Mouse (Mus musculus): ENCODE measurements around the gene Ihh.

The Ihh gene

GRCm38 (mm10) chr1:74951556-74952210 lies at the start of gene Ihh:
Gene Ihh (minus strand): TSS chr1:74951672.
- DNase-seq (ENCODE audit: low read depth, low spot score) = no peak

GRCm38 (mm10) chr1:75001183-75001582 lies 49.7 kb upstream of the Ihh start:
- no peak for DNase-seq (ENCODE audit: low read depth, low spot score)

DNA sequence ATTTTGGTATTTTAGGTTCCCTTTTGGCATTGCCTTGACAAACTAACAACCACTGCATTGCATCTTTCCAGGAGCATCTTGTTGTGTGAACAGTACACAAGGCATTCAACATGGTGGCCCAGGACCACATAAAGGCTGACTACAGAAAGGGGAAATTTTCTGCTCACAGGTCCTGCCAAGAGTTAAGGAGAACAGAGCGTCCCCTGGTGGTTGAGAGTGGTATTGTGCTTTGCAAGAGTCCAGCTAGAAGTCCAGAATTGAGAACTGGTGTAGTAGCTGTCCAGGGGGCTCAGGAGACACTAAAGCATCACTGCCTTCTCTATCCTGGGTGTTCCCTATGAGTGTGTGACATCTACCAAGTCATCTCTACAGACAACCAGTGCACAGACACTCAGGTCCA lies 49.0 kb upstream of the Ihh start:
- DNase-seq (ENCODE audit: low read depth, low spot score) = no peak

DNA sequence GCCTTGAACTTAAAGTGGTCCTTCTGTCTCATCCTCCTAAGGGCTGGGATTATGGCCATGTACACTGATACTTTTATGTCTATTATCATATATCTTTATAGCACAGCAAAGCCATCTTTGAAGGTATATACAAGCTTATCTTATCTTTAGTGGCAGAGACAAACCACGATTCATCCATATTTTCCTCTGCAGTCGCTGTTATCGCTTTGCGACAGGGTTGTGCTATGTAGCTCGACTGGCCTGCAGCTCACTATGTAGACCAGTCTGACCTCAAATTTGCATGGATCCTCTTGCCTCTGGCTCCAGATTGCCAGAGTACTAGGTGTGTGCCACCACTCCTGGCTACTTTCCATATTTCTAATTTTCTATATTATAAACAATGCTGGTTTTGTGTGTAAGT lies 47.7 kb upstream of the Ihh start:
- no peak for DNase-seq (ENCODE audit: low read depth, low spot score)

DNA sequence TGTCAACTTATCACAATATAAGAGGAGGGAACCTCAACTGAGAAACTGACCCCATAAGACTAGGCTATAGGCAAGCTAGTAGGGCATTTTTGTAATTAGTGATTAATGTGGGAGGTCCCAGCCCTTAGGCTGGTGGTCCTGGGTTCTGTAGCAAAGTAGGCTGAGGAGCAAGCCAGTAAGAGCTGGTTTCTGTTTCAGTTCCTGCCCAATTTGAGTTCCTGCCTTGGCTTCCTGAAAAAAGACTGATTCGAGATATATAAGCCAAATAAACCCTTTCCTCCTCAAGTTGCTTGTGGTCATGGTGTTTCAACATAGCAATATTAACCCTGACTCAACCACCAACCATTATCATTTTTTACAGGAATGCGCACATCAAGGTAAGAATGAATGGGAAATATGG lies 45.8 kb upstream of the Ihh start:
- DNase-seq (ENCODE audit: low read depth, low spot score) = no peak

DNA sequence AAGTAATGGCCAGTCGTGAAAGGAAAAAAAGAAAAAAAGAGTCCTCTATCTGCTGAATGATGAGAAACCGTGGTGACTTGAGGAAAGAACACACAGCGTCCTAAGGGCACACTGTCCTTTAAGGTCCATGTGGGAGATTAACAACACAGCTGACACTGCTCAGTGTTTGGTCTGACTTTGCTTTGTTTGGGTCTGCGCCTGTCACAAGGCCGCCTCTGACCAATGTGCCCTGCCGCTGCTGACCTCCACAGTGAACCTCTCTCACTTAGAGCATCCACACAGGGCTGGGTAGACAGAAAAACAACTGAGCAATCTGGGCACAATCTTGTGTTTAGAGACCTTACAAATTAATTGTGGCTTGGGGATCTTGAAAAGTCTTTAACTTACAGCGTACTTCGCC lies 25.5 kb upstream of the Ihh start:
- no peak for DNase-seq (ENCODE audit: low read depth, low spot score)

GRCm38 (mm10) chr1:74975936-74976335 lies 24.5 kb upstream of the Ihh start:
- DNase-seq (ENCODE audit: low read depth, low spot score) = no peak

- DNase-seq (ENCODE audit: low read depth, low spot score) = no peak
Measured at GRCm38 (mm10) chr1:74973590-74973989, 22.1 kb upstream of the Ihh start.

DNA sequence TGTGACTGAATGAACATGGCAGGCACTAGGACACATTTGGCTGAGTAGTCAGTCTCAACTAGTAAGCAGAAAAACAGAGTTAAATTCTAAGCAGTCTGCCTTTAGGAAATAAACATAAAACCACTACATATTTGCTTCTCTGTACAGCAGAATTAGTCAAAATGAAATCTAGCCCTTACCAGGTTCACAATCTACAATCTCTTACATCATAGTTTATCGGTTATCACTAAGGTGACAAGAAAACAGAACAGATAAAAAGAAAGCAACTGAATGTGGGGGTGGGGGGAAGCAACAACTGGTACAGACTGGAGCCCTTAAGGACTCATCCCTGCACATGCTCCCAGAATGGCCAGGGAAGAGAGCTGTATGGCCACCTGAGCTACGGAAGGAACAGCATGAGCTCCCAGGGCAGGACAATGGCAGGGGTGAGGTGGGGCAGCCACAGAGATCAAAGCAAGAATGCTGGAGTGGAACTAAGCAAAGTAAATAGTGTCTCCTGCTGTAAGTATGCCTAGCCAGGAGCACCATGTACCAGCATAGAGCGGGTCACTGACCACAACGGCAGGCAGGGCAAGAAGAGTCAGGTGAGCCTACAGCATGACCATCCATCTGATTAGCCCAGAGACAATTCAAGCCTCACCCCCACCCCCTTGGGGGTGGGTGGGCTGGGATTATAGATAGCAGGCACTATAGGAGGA lies 20.0 kb upstream of the Ihh start:
- no peak for DNase-seq (ENCODE audit: low read depth, low spot score)

GRCm38 (mm10) chr1:74967962-74968580 lies 16.6 kb upstream of the Ihh start:
- DNase-seq (ENCODE audit: low read depth, low spot score) = no peak

DNA sequence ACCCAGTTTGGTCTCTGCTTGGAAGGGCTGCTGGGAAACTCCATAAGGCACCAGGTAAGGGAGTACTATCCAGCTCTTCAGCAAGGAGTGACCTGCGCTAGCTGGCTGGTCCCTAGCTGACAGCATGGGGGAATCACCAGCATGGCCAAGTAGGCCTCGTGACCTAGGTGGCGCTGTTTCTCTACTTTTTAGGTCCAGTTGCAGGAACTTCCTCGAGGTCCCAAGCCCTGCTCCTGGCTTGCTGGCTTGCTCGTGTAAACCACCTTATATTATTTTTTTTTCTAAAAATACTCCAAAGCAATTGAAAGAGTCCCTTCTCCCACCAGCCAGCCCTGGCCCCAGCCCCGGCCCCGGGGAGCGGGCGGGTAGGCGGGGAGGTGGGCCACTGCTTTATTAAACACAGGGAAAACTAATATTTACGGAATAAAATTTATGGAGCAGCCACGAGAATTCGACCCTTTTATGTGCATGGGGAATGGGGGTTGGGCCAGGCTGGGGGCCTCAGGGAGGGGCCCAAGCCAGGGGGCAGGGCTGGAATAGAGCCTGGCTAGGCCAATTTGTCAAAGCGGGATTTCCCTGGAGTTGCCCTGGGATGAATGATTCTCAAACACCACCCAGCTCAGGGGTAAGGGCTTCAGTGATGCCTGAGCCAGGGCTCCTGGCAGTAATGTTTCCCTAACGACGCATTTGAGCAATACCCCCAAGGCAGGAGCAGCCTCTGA lies 13.2 kb upstream of the Ihh start:
- no peak for DNase-seq (ENCODE audit: low read depth, low spot score)

DNA sequence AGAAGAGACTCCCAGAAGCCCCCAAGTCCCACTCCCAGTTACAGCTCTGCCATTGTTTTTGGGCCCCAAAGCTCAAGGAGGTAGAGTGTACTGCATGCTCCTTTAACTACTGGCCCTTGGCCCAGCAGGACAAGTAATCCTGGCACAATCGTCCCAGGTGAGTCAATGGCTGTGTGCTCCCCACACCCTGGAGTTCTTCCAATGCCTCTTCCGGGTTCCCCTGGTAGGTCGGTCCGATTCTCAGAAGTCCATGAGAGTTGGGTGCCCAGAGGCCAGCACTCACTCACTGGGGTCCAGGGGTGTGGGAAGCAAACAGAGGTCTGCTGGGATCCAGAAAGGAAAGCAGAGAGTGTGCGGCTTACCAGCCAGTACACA lies 11.4 kb upstream of the Ihh start:
- no peak for DNase-seq (ENCODE audit: low read depth, low spot score)

GRCm38 (mm10) chr1:74962126-74962852 lies 10.8 kb upstream of the Ihh start:
- no peak for DNase-seq (ENCODE audit: low read depth, low spot score)

- no peak for DNase-seq (ENCODE audit: low read depth, low spot score)
Measured at GRCm38 (mm10) chr1:74961722-74962121, 10.2 kb upstream of the Ihh start.

- no peak for DNase-seq (ENCODE audit: low read depth, low spot score)
Measured at GRCm38 (mm10) chr1:74960059-74960458, 8.6 kb upstream of the Ihh start.

GRCm38 (mm10) chr1:74950576-74951490 lies 639 bp downstream of the Ihh start:
- no peak for DNase-seq (ENCODE audit: low read depth, low spot score)

- DNase-seq (ENCODE audit: low read depth, low spot score) = no peak
Measured at GRCm38 (mm10) chr1:74950066-74950465, 1.4 kb downstream of the Ihh start.

- no peak for DNase-seq (ENCODE audit: low read depth, low spot score)
Measured at GRCm38 (mm10) chr1:74949666-74950050, 1.8 kb downstream of the Ihh start.

- no peak for DNase-seq (ENCODE audit: low read depth, low spot score)
Measured at GRCm38 (mm10) chr1:74948784-74949665, 2.4 kb downstream of the Ihh start.
